Mouse (Mus musculus): ENCODE results near the gene Hist1h2bf.
"Not testable (repeated sequence)": the region's sequence is repeated elsewhere in the genome, so short reads cannot be mapped to it uniquely, and the experiment has no call there.

DNA sequence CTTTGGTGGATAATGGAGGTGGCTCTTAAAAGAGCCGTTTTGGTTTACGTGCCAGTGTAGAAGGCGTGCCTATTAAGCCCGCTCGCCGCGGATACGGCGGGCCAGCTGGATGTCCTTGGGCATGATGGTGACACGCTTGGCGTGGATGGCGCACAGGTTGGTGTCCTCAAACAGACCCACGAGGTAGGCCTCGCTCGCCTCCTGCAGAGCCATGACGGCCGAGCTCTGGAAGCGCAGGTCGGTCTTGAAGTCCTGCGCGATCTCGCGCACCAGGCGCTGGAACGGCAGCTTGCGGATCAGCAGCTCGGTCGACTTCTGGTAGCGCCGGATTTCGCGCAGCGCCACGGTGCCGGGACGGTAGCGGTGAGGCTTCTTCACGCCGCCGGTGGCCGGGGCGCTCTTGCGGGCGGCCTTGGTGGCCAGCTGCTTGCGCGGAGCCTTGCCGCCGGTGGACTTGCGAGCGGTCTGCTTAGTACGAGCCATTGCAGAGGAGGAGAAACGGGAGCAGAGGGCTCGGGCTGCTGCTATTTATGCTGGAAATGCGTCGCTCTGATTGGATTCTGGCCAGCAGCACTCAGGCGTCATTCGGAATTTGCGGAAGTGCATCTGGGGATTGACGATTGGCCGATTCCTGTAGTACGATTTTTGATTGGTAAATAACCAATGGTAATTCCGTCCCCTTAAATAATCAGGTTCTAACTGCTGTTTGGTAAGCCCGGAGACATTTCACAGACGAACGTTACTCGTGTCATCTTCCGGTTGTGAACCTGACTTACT, 11.9 kb downstream of the Hist1h2bf start, which contains the start of gene Hist1h3e:
- TF ChIP-seq CTCF (IDR thresholded peaks at IDR 0.05; ENCODE audit: low read depth, low read length): not testable (repeated sequence)
- TF ChIP-seq POLR2A (IDR thresholded peaks at IDR 0.05; ENCODE audit: borderline replicate concordance, low read depth, low read length): peak; percentile 91

Measured in bone marrow macrophage, adult 2 months (primary cell).